Mouse (Mus musculus) hindbrain, postnatal 0 days (tissue): Measurements from ENCODE around the gene Atg4a-ps. TPM values are rescaled to one million over a fixed set of nuclear protein-coding genes. Genes with fewer than 3 reads are reported as not detected.

Experiments
- ATAC-seq: fragments of 200-750 bp; cut with Nextera tagmentation; 2 replicates; pipeline ENCODE4 v1.8.0; 2017; ENCODE audit warnings: mild to moderate bottlenecking, moderate TSS enrichment, moderate library complexity
- DNase-seq: peaks from one replicate; pipeline ENCODE4 v3.0.0-alpha.2; 2015; ENCODE audit warnings: low spot score
- H3K27ac ChIP-seq: fragments of 300-500 bp; sonication (generic); 2 replicates; pipeline ENCODE4 v1.5.1; 2014; ENCODE audit warnings: mild to moderate bottlenecking
- H3K27me3 ChIP-seq: fragments of 300-500 bp; sonication (generic); 2 replicates; pipeline ENCODE4 v1.6.1; 2014; ENCODE audit warnings: low read length, mixed read lengths; ENCODE audit not compliant: insufficient read depth
- H3K36me3 ChIP-seq: fragments of 300-500 bp; sonication (generic); 2 replicates; pipeline ENCODE4 v1.6.1; 2014; ENCODE audit warnings: low read length, mixed read lengths; ENCODE audit not compliant: insufficient read depth
- H3K4me1 ChIP-seq: fragments of 300-500 bp; sonication (generic); 2 replicates; pipeline ENCODE4 v1.6.1; 2014; ENCODE audit warnings: antibody characterized with exemption, low read length, mixed read lengths; ENCODE audit not compliant: insufficient read depth
- H3K4me2 ChIP-seq: fragments of 300-500 bp; sonication (generic); 2 replicates; pipeline ENCODE4 v1.6.1; 2014; ENCODE audit warnings: low read depth, mild to moderate bottlenecking, low read length, moderate library complexity, mixed read lengths
- H3K4me3 ChIP-seq: fragments of 300-500 bp; sonication (generic); 2 replicates; pipeline ENCODE4 v1.5.1; 2014; ENCODE audit warnings: low read length
- H3K9ac ChIP-seq: fragments of 300-500 bp; sonication (generic); replicated peaks from 2 replicates; pipeline ENCODE4 v1.6.1; 2014; ENCODE audit warnings: mild to moderate bottlenecking, low read length, moderate library complexity, mixed read lengths
- H3K9me3 ChIP-seq: fragments of 300-500 bp; sonication (generic); 2 replicates; pipeline ENCODE4 v1.6.1; 2016; ENCODE audit warnings: low read length, mixed read lengths
- CTCF ChIP-seq: IDR thresholded peaks from 2 replicates; pipeline ENCODE4 v1.5.1; 2016; ENCODE audit warnings: antibody characterized with exemption, control low read depth, low read depth
- WGBS: fragments of 180-500 bp; shearing (Covaris S2); extraction: QIAGEN DNeasy Blood & Tissue Kit; methylation state at CpG from one replicate; pipeline ENCODE4 v1.1.7; 2014; 5-methylcytosine and 5-hydroxymethylcytosine counted together
- microRNA-seq, 2 experiments: library from miRNA; unstranded; fragments of <30 nt; microRNA quantifications; one replicate each; pipeline ENCODE4; 2016
- polyA plus RNA-seq: library from polyadenylated mRNA; unstranded; fragments of >200 nt; fragmentation: Nextera tagmentation; extraction: Ambion mirVana; gene quantifications from 2 replicates; pipeline ENCODE4 v1.2.1, GENCODE M21; 2015
- total RNA-seq: library from RNA; depleted of rRNA; stranded (reverse); fragments of >200 nt; gene quantifications from 2 replicates; pipeline ENCODE4 v1.2.3, GENCODE M21; 2014; rRNA removed

The Atg4a-ps gene
- total and polyA plus RNA-seq, 2 experiments from 2014 or later = 0.10 to 0.16 TPM

DNA sequence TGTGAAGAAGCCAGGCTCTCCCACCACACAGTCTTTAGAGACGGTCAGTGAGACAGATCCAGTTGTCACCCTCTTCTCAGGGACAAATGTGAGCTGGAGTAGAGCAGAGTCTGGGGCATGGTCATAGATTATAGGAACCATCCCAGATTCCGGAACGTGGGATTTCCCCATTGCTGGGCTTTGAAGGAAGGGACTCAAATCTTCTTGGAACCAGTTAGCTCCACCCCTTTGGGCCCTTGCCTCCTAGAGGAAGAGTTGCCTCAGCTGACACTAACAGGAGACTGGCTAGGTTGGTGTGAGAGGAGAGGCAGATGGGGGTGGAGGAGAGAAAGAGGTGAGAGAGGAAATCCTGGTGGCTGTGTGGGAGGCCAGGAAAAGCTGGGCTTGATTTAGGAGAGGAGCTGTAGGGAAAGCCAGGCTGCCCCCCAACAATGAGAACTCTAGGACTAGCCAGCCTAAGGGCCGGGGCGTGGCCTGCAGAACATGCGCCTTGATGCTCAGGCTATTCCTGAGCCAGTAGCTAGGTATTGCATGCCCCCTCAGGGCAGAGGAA lies 39.7 kb downstream of the Atg4a-ps start:
- H3K4me1 ChIP-seq = no peaks in the 10 kb centered on the region
- H3K36me3 ChIP-seq = no peaks in the 10 kb centered on the region
- H3K9me3 ChIP-seq = no peaks in the 10 kb centered on the region
- no peaks in the 10 kb centered on the region for H3K27me3 ChIP-seq
- H3K9ac ChIP-seq = no peak overlapping the region
- H3K4me2 ChIP-seq = no peak overlapping the region
- no peak overlapping the region for H3K4me3 ChIP-seq
- ATAC-seq (no peak), DNase-seq (no peak)
- TF ChIP-seq CTCF = no peak
- WGBS = 88% methylated on average over 6 of the region's 6 CpGs
- no peak overlapping the region for H3K27ac ChIP-seq

DNA sequence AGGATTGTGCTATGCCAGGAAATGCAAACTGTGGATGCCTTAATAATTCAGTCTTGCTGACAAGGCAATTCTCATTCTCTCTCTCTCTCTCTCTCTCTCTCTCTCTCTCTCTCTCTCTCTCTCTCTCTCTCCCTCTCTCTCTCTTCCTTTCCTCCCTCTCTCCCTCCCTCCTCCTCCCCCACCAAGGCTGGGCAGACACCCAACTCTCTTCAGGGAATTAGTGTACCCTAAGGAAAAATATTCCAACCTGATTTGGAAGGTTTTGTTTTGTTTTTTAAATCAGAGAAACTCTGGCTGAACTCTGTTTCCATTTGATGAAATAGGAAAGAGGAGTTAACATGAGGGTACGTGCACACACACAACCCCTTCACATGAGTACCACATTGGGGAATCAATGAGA lies 44.3 kb downstream of the Atg4a-ps start:
- DNase-seq = no peak

DNA sequence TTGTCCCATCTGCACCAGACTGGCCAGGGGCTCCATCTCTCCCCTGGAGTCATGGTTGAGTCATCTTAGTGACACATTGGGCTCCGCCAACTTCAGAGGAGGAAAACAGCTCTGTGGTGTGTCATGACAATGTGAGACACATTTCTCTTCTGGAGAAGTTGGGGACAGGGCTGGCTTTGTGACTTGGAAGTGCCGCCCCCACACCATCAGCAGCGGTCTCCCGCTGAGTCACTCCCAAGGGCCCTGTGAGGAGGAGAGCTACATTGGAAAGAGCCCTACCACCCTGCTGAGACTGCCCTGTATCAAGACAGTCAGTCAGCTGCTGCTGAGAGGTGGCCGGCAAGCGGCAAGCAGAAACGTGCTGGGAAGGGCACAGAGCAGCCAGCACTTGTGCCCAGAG lies 44.9 kb downstream of the Atg4a-ps start:
- no peak overlapping the region for H3K4me2 ChIP-seq
- no peak for ATAC-seq
- no peak for DNase-seq
- no peaks in the 10 kb centered on the region for H3K4me1 ChIP-seq
- H3K9ac ChIP-seq = no peak overlapping the region
- TF ChIP-seq CTCF = no peak
- H3K9me3 ChIP-seq = no peaks in the 10 kb centered on the region
- H3K36me3 ChIP-seq = no peaks in the 10 kb centered on the region
- no peaks in the 10 kb centered on the region for H3K27me3 ChIP-seq
- WGBS = 40% methylated on average over 7 of the region's 7 CpGs
- no peak overlapping the region for H3K4me3 ChIP-seq
- H3K27ac ChIP-seq = no peak overlapping the region

More for the DNA sequence above, 44.3 kb downstream of the Atg4a-ps start:
- no peak for TF ChIP-seq CTCF
- H3K9me3 ChIP-seq = no peaks in the 10 kb centered on the region
- H3K27me3 ChIP-seq = no peaks in the 10 kb centered on the region
- WGBS = 54% methylated on average over 1 of the region's 1 CpGs
- H3K27ac ChIP-seq = no peak overlapping the region
- ATAC-seq = no peak
- H3K4me3 ChIP-seq = no peak overlapping the region
- no peak overlapping the region for H3K4me2 ChIP-seq
- no peak overlapping the region for H3K9ac ChIP-seq
- H3K4me1 ChIP-seq = no peaks in the 10 kb centered on the region
- H3K36me3 ChIP-seq = no peaks in the 10 kb centered on the region

DNA sequence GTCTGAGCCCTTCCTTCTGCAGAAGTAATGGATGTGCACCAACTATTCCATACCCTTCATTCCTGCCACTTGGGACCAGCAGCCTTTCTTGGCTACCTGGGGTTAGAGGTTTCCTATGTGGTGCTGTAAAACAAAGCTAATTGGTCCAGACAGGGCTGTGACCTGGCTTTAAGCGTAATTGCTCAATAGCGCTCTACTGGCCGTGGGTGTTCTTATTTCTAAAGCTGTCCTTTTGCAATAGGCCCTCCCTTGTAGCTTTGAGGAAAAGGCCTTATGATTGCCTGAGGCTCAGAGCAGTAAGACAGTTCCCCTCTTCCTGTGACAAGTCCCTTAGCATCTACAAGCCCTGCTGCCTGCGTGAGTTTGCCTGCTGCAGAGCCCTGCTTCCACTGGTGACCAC lies 48.3 kb downstream of the Atg4a-ps start:
- H3K4me3 ChIP-seq = no peak overlapping the region
- ATAC-seq (no peak), DNase-seq (no peak)
- H3K27me3 ChIP-seq = no peaks in the 10 kb centered on the region
- WGBS = 80% methylated on average over 4 of the region's 4 CpGs
- no peaks in the 10 kb centered on the region for H3K36me3 ChIP-seq
- H3K27ac ChIP-seq = no peak overlapping the region
- no peak for TF ChIP-seq CTCF
- no peaks in the 10 kb centered on the region for H3K4me1 ChIP-seq
- H3K9ac ChIP-seq = no peak overlapping the region
- H3K4me2 ChIP-seq = no peak overlapping the region
- no peaks in the 10 kb centered on the region for H3K9me3 ChIP-seq

DNA sequence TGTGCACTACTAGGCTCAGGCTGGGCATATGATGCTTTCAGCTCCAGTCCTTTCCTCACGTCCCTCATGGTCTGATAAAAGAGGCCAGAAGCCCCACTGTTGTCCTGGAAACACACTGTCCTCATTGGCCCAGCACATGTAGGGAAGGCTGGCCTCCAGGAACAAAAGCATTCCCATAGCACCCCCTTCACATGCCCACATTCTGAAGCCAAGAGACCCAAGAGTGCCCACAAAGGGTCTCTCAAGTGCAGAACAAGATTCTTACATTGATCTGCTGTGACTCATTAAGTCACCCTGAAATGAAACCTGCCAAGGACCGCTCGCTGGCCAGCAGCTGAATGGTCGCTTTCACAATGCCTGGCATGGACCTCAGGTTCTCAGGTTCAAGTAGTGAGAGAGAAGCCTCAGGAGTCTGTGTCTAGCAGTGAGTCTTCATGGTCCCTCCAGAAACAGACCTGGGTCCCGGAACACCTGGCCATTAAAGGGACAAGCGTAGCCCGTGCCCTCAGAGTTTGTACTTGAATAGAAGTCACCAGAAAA lies 50.5 kb downstream of the Atg4a-ps start:
- no peaks in the 10 kb centered on the region for H3K4me1 ChIP-seq
- DNase-seq (no peak), ATAC-seq (no peak)
- TF ChIP-seq CTCF = no peak
- H3K4me2 ChIP-seq = no peak overlapping the region
- 67% methylated on average over 7 of the region's 7 CpGs for WGBS
- no peaks in the 10 kb centered on the region for H3K9me3 ChIP-seq
- no peak overlapping the region for H3K27ac ChIP-seq
- no peaks in the 10 kb centered on the region for H3K27me3 ChIP-seq
- H3K9ac ChIP-seq = no peak overlapping the region
- no peaks in the 10 kb centered on the region for H3K36me3 ChIP-seq
- H3K4me3 ChIP-seq = no peak overlapping the region

Small RNA genes lying within 50 kb of the gene (microRNA-seq; reads per million reads assigned to microRNA genes)
- 0 reads per million in 2 experiments for gene Gm25325

Other genes with a start within 250 kb of the Atg4a-ps start
- gene Syt6, start 70.8 kb downstream of the Atg4a-ps start, total RNA-seq = 32.6 and 43.6 TPM in 2 replicates
- 9.1 and 10.1 TPM in 2 replicates for gene Syt6, start 70.8 kb downstream of the Atg4a-ps start, polyA plus RNA-seq
- gene Olfml3, start 91.9 kb upstream of the Atg4a-ps start, total RNA-seq = 7.7 and 10.8 TPM in 2 replicates
- 7.8 and 10.1 TPM in 2 replicates for gene Olfml3, start 91.9 kb upstream of the Atg4a-ps start, polyA plus RNA-seq
- not detected in 2 replicates for gene Gm10964, start 93.3 kb upstream of the Atg4a-ps start, total RNA-seq
- not detected in 2 replicates for gene Gm10964, start 93.3 kb upstream of the Atg4a-ps start, polyA plus RNA-seq
- gene Hipk1, start 145.5 kb upstream of the Atg4a-ps start, total RNA-seq = 52.6 and 59.3 TPM in 2 replicates
- 8.1 and 8.4 TPM in 2 replicates for gene Hipk1, start 145.5 kb upstream of the Atg4a-ps start, polyA plus RNA-seq
- gene Dclre1b, start 163.4 kb upstream of the Atg4a-ps start, total RNA-seq = 3.0 and 7.9 TPM in 2 replicates
- 15.4 and 19.1 TPM in 2 replicates for gene Dclre1b, start 163.4 kb upstream of the Atg4a-ps start, polyA plus RNA-seq
- gene Ap4b1, start 163.5 kb upstream of the Atg4a-ps start, total RNA-seq = 16.1 and 25.8 TPM in 2 replicates
- gene Ap4b1, start 163.5 kb upstream of the Atg4a-ps start, polyA plus RNA-seq = 16.4 and 20.1 TPM in 2 replicates
- gene Gm43064, start 163.5 kb upstream of the Atg4a-ps start, total RNA-seq = 1.1 and 1.9 TPM in 2 replicates
- 0.24 TPM in 1 of 2 replicates, not detected in the other for gene Gm43064, start 163.5 kb upstream of the Atg4a-ps start, polyA plus RNA-seq
- not detected in 2 replicates for gene Bcl2l15, start 186.5 kb upstream of the Atg4a-ps start, total RNA-seq
- gene Bcl2l15, start 186.5 kb upstream of the Atg4a-ps start, polyA plus RNA-seq = 0.20 and 0.67 TPM in 2 replicates
- gene Ptpn22, start 213.7 kb upstream of the Atg4a-ps start, total RNA-seq = 0.31 and 4.3 TPM in 2 replicates
- 0.40 and 0.53 TPM in 2 replicates for gene Ptpn22, start 213.7 kb upstream of the Atg4a-ps start, polyA plus RNA-seq